Mouse (Mus musculus) liver, embryonic 13.5 days (tissue): ENCODE results near the gene Mospd2. TPM values are rescaled to one million over a fixed set of nuclear protein-coding genes. Genes with fewer than 3 reads are reported as not detected.

Experiments
- ATAC-seq: fragments of 200-750 bp; cut with Nextera tagmentation; 2 replicates; pipeline ENCODE4 v1.8.0; 2017; ENCODE audit warnings: low read depth, mild to moderate bottlenecking, moderate number of reproducible peaks, moderate library complexity
- DNase-seq: peaks from one replicate; pipeline ENCODE4 v3.0.0; 2022
- H3K27ac ChIP-seq: fragments of 300-500 bp; sonication (generic); 2 replicates; pipeline ENCODE4 v1.5.1; 2015; ENCODE audit warnings: moderate library complexity, mild to moderate bottlenecking, inconsistent platforms
- H3K27me3 ChIP-seq: fragments of 300-500 bp; sonication (generic); 2 replicates; pipeline ENCODE4 v1.6.1; 2015; ENCODE audit warnings: mild to moderate bottlenecking, inconsistent platforms
- H3K36me3 ChIP-seq: fragments of 300-500 bp; sonication (generic); 2 replicates; pipeline ENCODE4 v1.6.1; 2015; ENCODE audit warnings: mild to moderate bottlenecking, inconsistent platforms
- H3K4me1 ChIP-seq: fragments of 300-500 bp; sonication (generic); replicated peaks from 2 replicates; pipeline ENCODE4 v1.6.1; 2015; ENCODE audit warnings: inconsistent platforms
- H3K4me2 ChIP-seq: fragments of 300-500 bp; sonication (generic); 2 replicates; pipeline ENCODE4 v1.6.1; 2015; ENCODE audit warnings: inconsistent platforms, mild to moderate bottlenecking, moderate library complexity
- H3K4me3 ChIP-seq: fragments of 300-500 bp; sonication (generic); replicated peaks from 2 replicates; pipeline ENCODE4 v1.5.1; 2015; ENCODE audit warnings: mild to moderate bottlenecking, inconsistent platforms
- H3K9ac ChIP-seq: fragments of 300-500 bp; sonication (generic); 2 replicates; pipeline ENCODE4 v1.6.1; 2015; ENCODE audit warnings: mild to moderate bottlenecking, inconsistent platforms
- H3K9me3 ChIP-seq: fragments of 300-500 bp; sonication (generic); replicated peaks from 2 replicates; pipeline ENCODE4 v1.6.1; 2016; ENCODE audit warnings: inconsistent platforms
- WGBS: fragments of 180-500 bp; shearing (Covaris S2); methylation state at CpG from one replicate; pipeline ENCODE4 v1.1.7; 2015; ENCODE audit not compliant: insufficient replicate concordance; 5-methylcytosine and 5-hydroxymethylcytosine counted together
- polyA plus RNA-seq: library from polyadenylated mRNA; unstranded; fragments of >200 nt; fragmentation: Nextera tagmentation; extraction: Ambion mirVana; gene quantifications from 2 replicates; pipeline ENCODE4 v1.2.1, GENCODE M21; 2015

The Mospd2 gene
- polyA plus RNA-seq, 1 experiment from 2014 or later = 6.5 TPM

DNA sequence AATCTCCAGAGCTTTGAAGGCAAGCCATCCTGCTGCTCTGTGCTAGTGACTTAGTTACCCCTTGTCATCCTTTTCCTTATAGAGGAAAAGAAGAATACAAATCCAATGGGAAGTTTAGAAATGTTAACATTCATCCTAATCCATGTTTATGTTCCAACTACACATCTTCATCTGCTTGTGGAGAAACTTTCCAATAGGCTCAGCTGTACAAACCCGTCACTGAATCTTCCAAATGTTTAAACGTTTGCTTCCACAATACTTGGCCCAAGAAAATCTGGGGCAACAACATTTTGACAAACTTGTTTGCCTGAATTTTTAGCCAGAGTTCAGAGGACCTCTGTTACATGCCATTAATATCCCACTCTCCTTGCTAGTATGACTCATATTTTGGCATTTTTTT lies 78.3 kb downstream of the Mospd2 start:
- ATAC-seq (no peak), DNase-seq (no peak)
- Histone ChIP-seq H3K27ac (no peak overlapping the region), H3K9me3 (no peaks in the 10 kb centered on the region), H3K4me2 (no peak overlapping the region), H3K4me1 (no peaks in the 10 kb centered on the region), H3K9ac (no peak overlapping the region), H3K27me3 (no peaks in the 10 kb centered on the region), H3K4me3 (no peak overlapping the region), H3K36me3 (no peaks in the 10 kb centered on the region)
- 57% methylated on average over 2 of the region's 2 CpGs for WGBS

DNA sequence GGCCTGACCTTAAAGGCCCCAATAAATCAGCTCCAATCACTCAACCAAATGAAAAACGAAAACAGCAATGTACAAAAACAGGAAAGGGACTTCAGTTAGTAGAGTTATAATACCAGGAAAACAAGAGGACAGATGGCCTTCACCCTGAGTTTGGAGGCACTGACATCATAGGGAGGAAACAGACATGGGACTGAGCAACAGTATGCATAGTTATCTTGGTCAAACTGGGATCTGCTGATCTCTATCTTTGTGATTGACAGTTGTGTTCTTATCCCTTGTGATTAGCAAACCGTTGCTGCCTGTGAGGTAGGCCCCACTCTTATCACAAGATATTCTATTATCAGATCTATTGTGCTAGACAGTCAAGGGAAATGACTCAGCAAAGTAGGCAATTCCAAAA lies 80.4 kb downstream of the Mospd2 start:
- Histone ChIP-seq H3K9ac (no peak overlapping the region), H3K36me3 (no peaks in the 10 kb centered on the region), H3K27ac (no peak overlapping the region), H3K4me1 (no peaks in the 10 kb centered on the region), H3K9me3 (no peaks in the 10 kb centered on the region), H3K4me3 (no peak overlapping the region), H3K4me2 (no peak overlapping the region), H3K27me3 (no peaks in the 10 kb centered on the region)
- DNase-seq = no peak
- 7% methylated on average over 2 of the region's 2 CpGs for whole genome bisulfite sequencing
- ATAC-seq = no peak

DNA sequence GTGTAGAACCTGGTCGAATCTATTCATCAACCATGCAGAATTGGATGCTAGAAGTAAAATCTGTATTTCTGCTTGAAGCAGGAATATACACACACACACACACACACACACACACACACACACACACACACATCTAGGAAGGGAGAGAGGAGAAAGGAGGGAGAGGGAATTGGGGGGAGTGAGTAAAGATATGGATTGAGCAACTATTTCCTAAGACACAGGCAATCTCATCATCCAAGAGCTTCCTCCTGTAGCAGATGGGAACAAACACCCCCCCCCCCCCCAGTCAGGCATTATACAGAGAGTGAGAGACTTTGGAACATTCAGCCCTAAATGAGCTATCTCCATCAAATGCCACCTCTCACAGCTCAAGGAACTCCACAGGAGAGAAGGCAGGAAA lies 93.9 kb downstream of the Mospd2 start:
- no peaks in the 10 kb centered on the region for H3K36me3 ChIP-seq
- H3K4me3 ChIP-seq = no peak overlapping the region
- H3K27ac ChIP-seq = no peak overlapping the region
- no peaks in the 10 kb centered on the region for H3K4me1 ChIP-seq
- ATAC-seq (no peak), DNase-seq (no peak)
- no peak overlapping the region for H3K9ac ChIP-seq
- no peaks in the 10 kb centered on the region for H3K27me3 ChIP-seq
- WGBS = 52% methylated on average over 1 of the region's 1 CpGs
- no peak overlapping the region for H3K4me2 ChIP-seq
- H3K9me3 ChIP-seq = no peaks in the 10 kb centered on the region

Other genes starting within 250 kb of the Mospd2 start
- 6.4 and 8.4 TPM in 2 replicates for gene Fancb, start 217 bp upstream of the Mospd2 start, polyA plus RNA-seq
- gene Gm17604, start 24.5 kb upstream of the Mospd2 start, polyA plus RNA-seq = not detected in 2 replicates